Mouse (Mus musculus): Measurements from ENCODE around the gene Tbxa2r. TPM values are rescaled to one million over a fixed set of nuclear protein-coding genes. Genes with fewer than 3 reads are reported as not detected.
A peak's percentile ranks its signal among the peaks of the same experiment; 100 is the strongest.

Gene Tbxa2r
- polyA plus RNA-seq, 1 experiment from 2014 or later = 25.3 TPM

DNA sequence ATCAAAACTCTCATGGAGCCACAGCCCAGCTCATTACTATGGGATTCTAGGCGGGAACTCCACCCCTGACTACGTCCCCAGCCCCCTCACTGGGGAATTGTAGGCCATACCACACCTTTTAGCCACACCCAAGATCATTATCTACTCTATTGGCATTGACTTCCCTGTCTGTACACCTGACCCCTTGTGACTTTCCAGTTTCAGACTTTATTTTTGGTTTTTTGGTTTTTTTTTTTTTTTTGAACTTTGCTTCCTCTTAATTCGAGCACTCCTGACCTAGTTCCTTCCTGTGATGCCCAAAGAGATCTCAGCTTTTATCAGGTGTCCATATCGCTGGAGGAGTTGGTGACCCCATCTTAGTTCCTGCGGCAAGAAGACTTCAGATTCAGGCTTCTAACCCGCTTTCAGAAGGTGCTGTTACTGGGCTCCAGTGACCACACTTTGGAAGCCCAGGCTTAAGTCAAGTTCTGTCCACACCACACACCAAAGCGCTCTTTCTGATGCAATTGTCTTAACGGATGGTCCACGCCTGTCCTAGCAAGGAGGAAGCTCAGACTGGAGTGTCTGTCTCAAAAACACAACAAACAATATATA is 36.9 kb upstream of the Tbxa2r start, which contains the start of gene Tjp3:
Tjp3 (minus strand) TSS at position 71 of the 594 bp plus-strand sequence.
- no peaks in the 10 kb centered on the region for H3K36me3 ChIP-seq
- peak within 1 kb of the TSS; percentile 91 for H3K4me2 ChIP-seq
- peak within 1 kb of the TSS; percentile 35 for H3K4me3 ChIP-seq (replicated peaks)
- no peaks in the 10 kb centered on the region; the same call in 1 of the 2 replicates for H3K27me3 ChIP-seq (replicated peaks)
- no peak for ATAC-seq (ENCODE audit: insufficient read depth, low FRiP score, low read depth)
- H3K9ac ChIP-seq = peak within 1 kb of the TSS; percentile 32; the same call in 1 of the 2 replicates
- H3K9me3 ChIP-seq = no peaks in the 10 kb centered on the region
- H3K4me1 ChIP-seq = peaks cover 44% of the 10 kb centered on the region
- 58% methylated on average over 9 of the region's 9 CpGs for WGBS
- peak within 1 kb of the TSS; percentile 93 for H3K27ac ChIP-seq

DNA sequence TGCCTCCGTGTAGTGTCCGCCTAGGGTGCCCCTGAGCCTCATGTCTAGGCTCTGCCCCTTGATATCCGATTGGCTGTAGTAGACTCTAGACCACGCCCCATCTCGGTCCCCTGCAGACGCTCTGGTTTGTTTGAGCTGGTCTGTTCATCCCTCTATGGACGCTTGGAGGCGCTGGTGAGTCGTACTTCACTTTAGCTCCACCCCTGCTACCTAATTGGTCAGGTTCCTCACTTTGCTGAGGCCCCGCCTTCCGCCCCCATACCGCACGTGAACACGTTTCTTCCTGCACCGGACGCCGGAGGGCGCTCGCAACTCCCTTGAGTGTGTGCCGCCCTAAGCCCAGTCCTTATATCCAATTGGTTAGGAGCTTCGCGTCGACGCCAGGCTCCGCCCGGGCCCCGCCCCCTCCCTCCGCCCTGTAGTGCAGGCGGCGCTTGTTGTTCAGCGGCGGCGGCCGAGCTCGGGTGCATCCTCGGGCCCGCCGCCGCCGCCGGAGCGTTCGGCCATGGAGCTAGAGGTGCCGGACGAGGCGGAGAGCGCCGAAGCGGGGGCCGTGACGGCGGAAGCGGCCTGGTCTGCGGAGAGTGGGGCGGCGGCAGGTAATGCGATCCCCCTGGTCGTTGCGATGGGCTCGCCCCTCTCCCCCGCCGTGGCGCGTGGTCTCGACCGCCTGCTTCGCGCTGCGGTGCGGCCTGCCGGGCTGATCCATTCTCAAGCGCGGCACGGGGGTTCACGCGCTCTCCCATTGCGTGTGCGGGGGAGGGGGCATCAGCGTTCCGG is 35.8 kb upstream of the Tbxa2r start, which contains the start of gene Pip5k1c:
Pip5k1c (plus strand) TSS at position 410 of the 780 bp plus-strand sequence.
- under 1% methylated on average over 77 of the region's 80 CpGs for WGBS
- Histone ChIP-seq H3K27me3 (replicated peaks) (no peaks in the 10 kb centered on the region; the same call in 1 of the 2 replicates), H3K4me3 (replicated peaks) (peak within 1 kb of the TSS; percentile 94), H3K36me3 (no peaks in the 10 kb centered on the region), H3K4me2 (peak within 1 kb of the TSS; percentile 91), H3K9ac (peak within 1 kb of the TSS; percentile 92), H3K4me1 (peaks cover 42% of the 10 kb centered on the region), H3K9me3 (no peaks in the 10 kb centered on the region), H3K27ac (peak within 1 kb of the TSS; percentile 93)
- peak; percentile 88 for ATAC-seq (ENCODE audit: insufficient read depth, low FRiP score, low read depth)

DNA sequence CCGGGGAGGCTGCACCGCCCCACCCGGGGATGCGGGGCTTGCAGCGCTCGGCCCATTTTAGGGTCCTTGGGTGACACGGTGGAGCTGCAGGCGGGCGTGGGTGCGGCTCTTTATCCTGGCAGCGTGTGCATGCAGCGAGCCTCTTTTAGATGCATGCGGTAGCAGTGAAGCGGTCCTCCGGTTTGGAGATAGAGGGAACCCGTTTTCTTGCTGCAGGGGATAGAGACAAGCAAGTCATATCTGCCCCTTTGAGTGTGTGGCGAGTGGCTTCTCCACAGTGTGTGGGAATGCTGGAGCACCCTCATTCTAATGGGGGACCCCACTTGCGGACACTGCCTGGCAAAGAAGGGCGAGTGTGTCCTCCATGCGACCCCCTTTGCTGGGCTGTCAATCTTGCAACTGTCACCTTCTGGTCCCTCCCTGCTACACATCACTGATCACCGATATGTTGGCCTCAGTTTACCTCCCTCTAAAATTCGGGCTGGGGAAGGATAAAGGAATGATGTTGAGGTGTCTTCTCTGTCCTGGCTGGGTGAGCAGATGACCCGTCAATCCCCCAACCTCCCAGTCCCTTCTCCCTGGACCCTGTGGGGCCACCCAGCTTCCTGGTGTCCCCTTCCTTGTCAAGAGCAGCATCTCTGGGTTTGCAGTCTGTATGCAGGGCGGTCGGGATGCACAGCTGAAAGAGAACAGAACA is 35.0 kb upstream of the Tbxa2r start:
- Histone ChIP-seq H3K4me1 (peaks cover 42% of the 10 kb centered on the region), H3K27ac (peak overlapping the region; percentile 91), H3K27me3 (replicated peaks) (no peaks in the 10 kb centered on the region; the same call in 1 of the 2 replicates), H3K9ac (peak overlapping the region; percentile 92), H3K4me2 (peak overlapping the region; percentile 91), H3K36me3 (no peaks in the 10 kb centered on the region), H3K9me3 (no peaks in the 10 kb centered on the region), H3K4me3 (replicated peaks) (peak overlapping the region; percentile 94)
- 1% methylated on average over 25 of the region's 25 CpGs for WGBS
- ATAC-seq (ENCODE audit: insufficient read depth, low FRiP score, low read depth) = no peak

DNA sequence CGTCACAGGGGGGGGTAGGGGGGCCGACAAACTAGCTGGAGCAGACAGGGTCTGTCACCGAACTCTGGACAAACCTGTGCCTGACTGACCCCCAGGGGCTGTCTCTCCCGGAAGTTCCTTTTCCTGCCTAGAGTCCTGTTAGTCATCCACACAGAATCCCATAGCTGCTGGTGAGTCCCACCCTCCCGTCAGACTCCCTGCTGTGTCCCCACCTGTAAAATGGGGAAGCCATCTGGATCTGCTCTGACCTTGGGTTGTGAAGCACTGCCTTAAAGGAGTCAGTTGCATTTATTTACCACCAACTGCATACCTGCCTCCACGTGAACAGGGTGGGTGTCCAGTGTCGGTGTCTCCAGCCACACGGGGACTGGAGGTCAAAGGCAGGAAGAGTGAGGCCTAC is 34.1 kb upstream of the Tbxa2r start:
- Histone ChIP-seq H3K4me1 (peaks cover 44% of the 10 kb centered on the region), H3K9me3 (no peaks in the 10 kb centered on the region), H3K36me3 (no peaks in the 10 kb centered on the region), H3K4me3 (replicated peaks) (peak overlapping the region; percentile 94), H3K4me2 (peak overlapping the region; percentile 91), H3K9ac (0 out of 2 replicates have a peak overlapping the region, but pooled peaks have one; percentile 92), H3K27ac (no peak overlapping the region), H3K27me3 (replicated peaks) (no peaks in the 10 kb centered on the region; the same call in 1 of the 2 replicates)
- 45% methylated on average over 8 of the region's 8 CpGs for WGBS
- no peak for ATAC-seq (ENCODE audit: insufficient read depth, low FRiP score, low read depth)

DNA sequence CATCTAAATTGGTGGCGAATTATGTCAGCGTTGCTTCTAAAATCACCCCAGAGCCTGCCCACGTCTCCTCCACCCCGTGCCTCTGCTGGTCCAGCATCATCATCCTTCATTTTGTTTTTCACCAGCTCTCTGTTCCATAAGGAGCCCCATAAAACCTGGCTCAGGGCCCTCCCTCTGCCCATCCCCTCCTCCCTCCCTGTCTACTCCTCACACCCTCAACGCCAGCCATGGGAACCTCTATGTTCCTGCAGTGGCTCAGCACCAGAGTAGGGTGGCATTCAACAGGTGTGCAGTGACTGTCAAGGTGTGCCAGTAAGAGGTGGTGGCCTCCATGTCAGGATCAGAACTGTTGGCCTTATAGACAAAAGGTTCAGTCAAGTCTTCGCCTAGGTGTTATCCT is 33.3 kb upstream of the Tbxa2r start:
- Histone ChIP-seq H3K27ac (no peak overlapping the region), H3K9me3 (no peaks in the 10 kb centered on the region), H3K27me3 (replicated peaks) (no peaks in the 10 kb centered on the region; the same call in 1 of the 2 replicates), H3K9ac (no peak overlapping the region), H3K4me3 (replicated peaks) (no peak overlapping the region), H3K4me1 (peaks cover 43% of the 10 kb centered on the region), H3K4me2 (no peak overlapping the region), H3K36me3 (no peaks in the 10 kb centered on the region)
- no peak for ATAC-seq (ENCODE audit: insufficient read depth, low FRiP score, low read depth)
- 86% methylated on average over 6 of the region's 6 CpGs for WGBS

DNA sequence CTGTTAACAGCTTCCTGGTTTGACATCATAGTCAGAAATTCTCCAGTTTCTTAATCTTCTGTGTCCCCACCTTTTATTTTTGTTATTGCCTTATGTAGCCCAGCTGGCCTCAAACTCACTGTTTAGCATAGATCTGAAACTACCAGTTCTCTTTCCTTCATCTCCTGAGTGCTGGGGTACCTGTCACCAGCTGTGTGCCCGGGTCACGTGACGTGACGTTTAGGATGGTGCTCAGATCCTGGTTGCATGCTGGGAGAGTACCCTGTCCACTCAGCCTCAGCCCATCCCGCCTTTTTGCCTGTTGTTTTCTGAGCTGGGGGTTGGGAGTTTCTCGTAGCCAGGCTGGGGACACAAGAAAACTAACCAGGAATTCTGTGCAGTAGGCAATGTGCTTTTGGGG is 31.3 kb upstream of the Tbxa2r start:
- 69% methylated on average over 6 of the region's 6 CpGs for WGBS
- no peak overlapping the region for H3K4me3 ChIP-seq (replicated peaks)
- no peak overlapping the region for H3K4me2 ChIP-seq
- ATAC-seq (ENCODE audit: insufficient read depth, low FRiP score, low read depth) = no peak
- no peaks in the 10 kb centered on the region for H3K36me3 ChIP-seq
- no peaks in the 10 kb centered on the region for H3K9me3 ChIP-seq
- no peak overlapping the region for H3K9ac ChIP-seq
- peak overlapping the region; percentile 49; the same call in 1 of the 2 replicates for H3K27ac ChIP-seq
- peaks cover 45% of the 10 kb centered on the region for H3K4me1 ChIP-seq
- no peaks in the 10 kb centered on the region for H3K27me3 ChIP-seq (replicated peaks)

DNA sequence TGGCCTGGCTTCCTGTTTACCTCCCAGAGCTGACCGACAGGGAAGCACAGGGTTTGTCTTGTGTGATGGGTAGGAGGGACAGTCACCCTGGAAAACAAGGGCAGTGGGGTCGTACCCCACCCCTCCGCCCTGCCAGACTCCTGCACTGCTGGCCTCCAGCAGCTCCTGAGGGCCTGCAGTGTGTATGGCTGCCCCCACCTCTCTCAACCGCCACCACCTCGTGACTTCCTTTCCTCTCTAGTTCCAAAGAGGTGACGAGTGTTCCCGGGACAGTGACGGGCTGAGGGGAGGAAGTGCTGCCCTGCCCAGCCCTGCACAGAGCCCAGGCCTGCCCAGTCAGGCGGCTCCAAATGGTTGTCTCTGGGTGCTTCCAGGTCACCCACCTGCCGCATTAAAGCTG is 30.7 kb upstream of the Tbxa2r start:
- no peak overlapping the region for H3K4me2 ChIP-seq
- no peaks in the 10 kb centered on the region for H3K9me3 ChIP-seq
- H3K4me3 ChIP-seq (replicated peaks) = no peak overlapping the region
- H3K4me1 ChIP-seq = peaks cover 48% of the 10 kb centered on the region
- H3K36me3 ChIP-seq = no peaks in the 10 kb centered on the region
- no peaks in the 10 kb centered on the region for H3K27me3 ChIP-seq (replicated peaks)
- ATAC-seq (ENCODE audit: insufficient read depth, low FRiP score, low read depth) = 0 out of 2 replicates have a peak, but pooled peaks have one; percentile 11
- 43% methylated on average over 10 of the region's 10 CpGs for WGBS
- no peak overlapping the region for H3K9ac ChIP-seq
- peak overlapping the region; percentile 49 for H3K27ac ChIP-seq

DNA sequence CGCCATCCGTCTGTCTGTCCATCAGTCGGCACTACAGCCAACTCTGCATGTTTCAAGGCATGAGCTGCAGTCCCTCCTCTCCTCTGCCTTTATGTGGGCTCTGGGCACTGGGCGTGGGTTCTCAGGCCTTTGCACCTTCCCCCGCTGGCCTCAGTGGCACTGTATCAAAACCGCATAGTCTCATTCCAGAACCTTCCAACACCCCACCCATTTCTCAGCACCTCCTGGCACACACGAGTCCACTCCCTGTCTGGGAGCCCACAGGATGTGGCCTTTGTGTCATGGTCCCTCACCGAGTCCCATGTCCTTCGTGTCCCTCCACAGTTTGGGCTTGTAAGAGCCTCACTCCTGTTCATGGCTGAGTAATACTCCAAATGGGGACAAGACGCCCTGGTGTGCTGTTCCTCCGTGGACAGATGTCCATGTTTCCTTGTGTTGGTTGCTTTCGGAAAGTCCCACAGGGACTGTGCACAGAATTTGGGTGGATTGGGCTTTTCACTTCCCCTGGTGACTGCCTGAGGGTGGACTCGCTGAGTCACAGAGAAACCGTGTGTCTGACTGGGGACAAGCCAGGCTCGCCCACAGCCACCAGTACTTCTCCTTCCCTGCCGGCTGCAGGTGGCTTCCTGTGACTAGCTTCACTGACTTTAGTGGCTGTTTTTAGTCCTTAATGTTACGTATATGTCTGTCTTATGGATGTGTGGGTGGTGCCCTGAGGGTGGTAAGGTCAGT is 30.0 kb upstream of the Tbxa2r start:
- no peak overlapping the region for H3K9ac ChIP-seq
- H3K36me3 ChIP-seq = no peaks in the 10 kb centered on the region
- no peak for ATAC-seq (ENCODE audit: insufficient read depth, low FRiP score, low read depth)
- H3K4me1 ChIP-seq = peaks cover 54% of the 10 kb centered on the region
- H3K4me2 ChIP-seq = no peak overlapping the region
- H3K9me3 ChIP-seq = no peaks in the 10 kb centered on the region
- no peaks in the 10 kb centered on the region for H3K27me3 ChIP-seq (replicated peaks)
- peak overlapping the region; percentile 49 for H3K27ac ChIP-seq
- no peak overlapping the region for H3K4me3 ChIP-seq (replicated peaks)
- WGBS = 87% methylated on average over 17 of the region's 17 CpGs

DNA sequence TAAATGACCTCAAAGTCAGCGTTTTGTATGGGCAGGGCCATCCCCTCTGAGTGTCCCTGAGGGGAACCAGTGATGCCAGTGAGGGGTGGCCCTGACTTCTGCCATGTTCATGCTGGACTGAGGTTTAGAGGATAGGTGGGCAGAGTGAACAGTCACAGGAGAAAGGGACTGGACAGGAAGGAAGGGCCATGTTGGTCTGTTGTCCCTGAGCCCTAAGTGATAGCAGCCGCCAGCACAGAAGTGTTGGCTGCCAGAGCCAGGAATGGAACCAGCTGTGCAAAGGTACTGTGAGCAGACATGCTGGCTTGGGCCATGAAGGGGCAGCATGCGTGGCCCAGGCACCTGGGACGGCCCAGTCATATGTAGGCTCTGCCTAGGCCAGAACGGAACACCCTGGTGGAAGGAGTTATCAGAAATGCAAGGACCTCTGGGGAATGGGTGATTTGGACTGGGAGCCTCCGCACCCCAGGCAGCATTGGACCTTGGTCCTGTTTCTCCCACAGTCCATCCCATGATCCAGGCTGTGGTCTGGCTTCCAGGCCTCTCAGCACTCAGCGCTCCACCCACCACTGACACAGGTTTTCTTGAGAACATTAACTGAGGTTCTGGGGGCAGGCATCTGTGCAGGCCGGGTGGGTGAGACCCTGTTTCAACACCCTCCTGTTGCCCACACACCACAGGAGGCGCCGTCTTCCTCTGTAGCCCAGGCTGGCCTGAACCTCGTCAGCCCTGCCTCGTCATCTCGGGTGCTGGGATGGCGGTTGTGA is 28.8 kb upstream of the Tbxa2r start:
- Histone ChIP-seq H3K27ac (no peak overlapping the region), H3K9ac (no peak overlapping the region), H3K9me3 (no peaks in the 10 kb centered on the region), H3K27me3 (replicated peaks) (no peaks in the 10 kb centered on the region), H3K4me1 (peaks cover 47% of the 10 kb centered on the region), H3K4me2 (no peak overlapping the region), H3K36me3 (no peaks in the 10 kb centered on the region), H3K4me3 (replicated peaks) (no peak overlapping the region)
- ATAC-seq (ENCODE audit: insufficient read depth, low FRiP score, low read depth) = no peak
- 84% methylated on average over 14 of the region's 14 CpGs for WGBS

DNA sequence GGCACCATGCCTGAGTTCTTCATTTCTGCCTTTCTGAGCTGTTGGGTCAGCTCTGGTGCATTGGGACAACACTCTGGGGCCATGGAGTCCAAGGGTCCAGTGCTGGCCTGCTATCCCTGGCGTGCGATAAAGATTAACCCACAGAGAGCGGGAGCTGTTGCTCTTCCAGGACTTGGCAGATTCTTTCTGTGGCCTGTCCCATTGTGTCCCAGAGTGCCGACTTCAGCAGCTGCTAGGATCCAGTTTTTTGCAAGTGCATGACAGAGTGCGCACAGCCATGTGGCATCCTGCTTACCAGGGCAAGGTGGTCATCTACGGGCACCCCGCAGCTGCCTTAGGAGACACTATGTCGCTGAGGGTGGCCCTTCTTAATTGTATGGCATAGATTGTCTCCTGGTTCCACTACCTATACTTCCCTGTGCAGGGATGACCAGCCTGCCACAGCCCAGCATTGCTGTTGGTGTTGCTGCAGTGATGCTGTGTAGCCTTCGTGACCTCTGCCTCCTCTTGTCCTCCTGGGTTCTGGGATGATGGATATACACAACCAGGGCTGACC is 28.1 kb upstream of the Tbxa2r start:
- no peak overlapping the region for H3K4me2 ChIP-seq
- H3K36me3 ChIP-seq = no peaks in the 10 kb centered on the region
- H3K27me3 ChIP-seq (replicated peaks) = no peaks in the 10 kb centered on the region
- peaks cover 42% of the 10 kb centered on the region for H3K4me1 ChIP-seq
- no peak overlapping the region for H3K9ac ChIP-seq
- no peak for ATAC-seq (ENCODE audit: insufficient read depth, low FRiP score, low read depth)
- no peaks in the 10 kb centered on the region for H3K9me3 ChIP-seq
- H3K27ac ChIP-seq = no peak overlapping the region
- H3K4me3 ChIP-seq (replicated peaks) = no peak overlapping the region
- WGBS = 66% methylated on average over 9 of the region's 9 CpGs
